Mouse (Mus musculus) liver, embryonic 14.5 days (tissue): ENCODE data around the gene Cacna1i.

ENCODE experiments used
- CTCF ChIP-seq: IDR thresholded peaks from 2 replicates; pipeline ENCODE4 v1.5.1; 2016; ENCODE audit warnings: antibody characterized with exemption, low read depth, control low read depth
- EP300 ChIP-seq: IDR thresholded peaks from 2 replicates; pipeline ENCODE4 v1.6.1; 2016; ENCODE audit warnings: antibody characterized with exemption, low read depth

DNA sequence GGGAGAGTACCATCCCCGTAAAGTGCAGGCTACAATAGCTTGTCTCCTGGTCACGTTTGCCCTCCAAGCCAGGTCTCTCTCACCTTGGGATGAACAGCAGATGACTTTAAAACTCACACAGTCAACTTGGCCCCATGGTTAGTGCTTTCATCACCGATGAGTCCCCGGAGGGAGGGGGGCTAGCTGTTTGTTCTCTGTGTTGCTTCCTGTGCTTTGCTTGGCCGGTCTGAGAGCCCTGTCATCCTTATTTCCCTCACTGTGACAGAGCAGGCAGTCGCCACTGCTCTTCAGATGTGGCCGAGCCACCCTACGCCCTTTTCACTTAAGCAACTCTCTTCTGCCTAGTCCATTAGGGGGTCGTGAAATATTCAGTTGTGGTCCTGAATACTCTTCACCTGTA, 38.7 kb downstream of the Cacna1i start:
- no peak for TF ChIP-seq CTCF
- TF ChIP-seq EP300, result no peak
